ENCODE assay signal across 6 mouse cellular contexts in the genomic region with DNA sequence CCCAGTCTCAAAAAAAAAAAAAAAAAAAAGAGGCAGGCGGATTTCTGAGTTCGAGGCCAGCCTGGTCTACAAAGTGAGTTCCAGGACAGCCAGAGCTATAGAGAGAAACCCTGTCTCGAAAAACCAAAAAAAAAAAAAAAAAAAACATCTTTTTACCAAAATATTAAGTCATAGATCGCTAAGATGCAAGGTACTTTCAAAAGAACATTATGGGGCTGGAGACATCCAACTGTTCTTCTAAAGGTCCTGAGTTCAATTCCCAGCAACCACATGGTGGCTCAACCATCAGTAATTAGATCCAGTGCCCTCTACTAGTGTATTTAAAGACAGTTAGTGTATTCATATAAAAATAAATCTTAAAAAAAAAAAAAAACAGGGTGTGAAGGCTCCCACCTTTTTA. TPM values are rescaled to one million over a fixed set of nuclear protein-coding genes. Genes with fewer than 3 reads are reported as not detected.
A peak's percentile ranks its signal among the peaks of the same experiment; 100 is the strongest.
DNase-seq lines count a peak whose midpoint lies in the region; TF ChIP-seq lines count a peak whose summit lies in the region.
"Not testable (repeated sequence)": the region's sequence is repeated elsewhere in the genome, so short reads cannot be mapped to it uniquely, and the experiment has no call there.
"Had no signal": no experiment of that assay in that cellular context is flagged by ENCODE, and none has a peak within 500 bp of the region (broad histone marks: within the 10 kb centered on the region; RNA-seq: fewer than 3 reads in every experiment).

No protein-coding gene starts in this region.

- H3K36me3 ChIP-seq in ES-E14 (ENCODE audit: control insufficient read depth, insufficient read depth, low read length, poor library complexity, severe bottlenecking): peaks cover 16% of the 10 kb centered on the region
- peaks cover 20 to 76% of the 10 kb centered on the region in 2 experiments for H3K36me3 ChIP-seq in MEL (ENCODE audit: control insufficient read depth in 1 of 2, insufficient read depth in 2 of 2, low read length in 2 of 2)

- TF ChIP-seq EP300 in MEL (IDR thresholded peaks at IDR 0.05; ENCODE audit: low read depth in 1 of 2, low read length in 2 of 2): not testable (repeated sequence)

- in situ Hi-C loops in ES-E14 (cut with MboI; ENCODE audit: low sequenced_read_pairs in 2 of 2, unreplicated experiment in 2 of 2): loop anchor here in 1 of 2 experiments (25.0 kb wide), 1 partner anchor 1626 kb away; no protein-coding TSS in a partner anchor

- H3K27me3 ChIP-seq in MEL (ENCODE audit: control insufficient read depth in 1 of 2, insufficient read depth in 2 of 2, low read length in 2 of 2): not testable (repeated sequence)

- H3K9me3 ChIP-seq in ES-E14 (ENCODE audit: control insufficient read depth, insufficient read depth, low read depth, low read length); MEL (replicated peaks; ENCODE audit: insufficient read depth, low read length): not testable (repeated sequence)

- DNase-seq in ES-E14 (ENCODE audit: low read depth, low spot score); MEL (ENCODE audit: low read depth, low spot score): not testable (repeated sequence)

- H3K4me1 ChIP-seq in ES-E14 (ENCODE audit: control insufficient read depth in 2 of 2, insufficient read depth in 2 of 2, low read length in 2 of 2, poor library complexity in 1 of 2); MEL (ENCODE audit: control insufficient read depth in 1 of 2, insufficient read depth in 2 of 2, low read length in 2 of 2): not testable (repeated sequence)

- not testable (repeated sequence) for TF ChIP-seq POLR2A in MEL (IDR thresholded peaks at IDR 0.05; ENCODE audit: control insufficient read depth in 1 of 2, insufficient read depth in 1 of 2, low read depth in 1 of 2, low read length in 2 of 2, poor library complexity in 1 of 2)

- H3K79me2 ChIP-seq in MEL (ENCODE audit: control insufficient read depth, insufficient read depth, low read length, poor library complexity): peaks cover 10% of the 10 kb centered on the region

- not testable (repeated sequence) for TF ChIP-seq CTCF in MEL (IDR thresholded peaks at IDR 0.05 in 2 of 3, conservative IDR thresholded peaks at IDR 0.05 in 1 of 3; ENCODE audit: control insufficient read depth in 1 of 3, insufficient read depth in 1 of 3, low read depth in 2 of 3, low read length in 3 of 3, poor library complexity in 1 of 3, severe bottlenecking in 1 of 3)

- not testable (repeated sequence) for H3K4me3 ChIP-seq in ES-E14 (ENCODE audit: insufficient read depth in 1 of 2, low read depth in 1 of 2, low read length in 2 of 2, poor library complexity in 1 of 2, severe bottlenecking in 1 of 2); MEL (ENCODE audit: control insufficient read depth in 1 of 2, insufficient read depth in 1 of 2, low read depth in 2 of 2, low read length in 2 of 2)

- not testable (repeated sequence) for H3K27ac ChIP-seq in ES-E14 (ENCODE audit: insufficient read depth, low read depth, low read length, poor library complexity, severe bottlenecking); MEL (ENCODE audit: control insufficient read depth, low read depth, low read length)

- not testable (repeated sequence) for TF ChIP-seq RAD21 in MEL (IDR thresholded peaks at IDR 0.05; ENCODE audit: low read depth, low read length)

- not testable (repeated sequence) for H3K9ac ChIP-seq in ES-E14 (ENCODE audit: insufficient read depth, low read depth, low read length, poor library complexity, severe bottlenecking); MEL (ENCODE audit: control insufficient read depth, low read depth, low read length, poor library complexity, severe bottlenecking)

TF ChIP-seq in ES-E14, 5 proteins besides CTCF, POLR2A, EP300 and RAD21:
- TF ChIP-seq ZNF384 (IDR thresholded peaks at IDR 0.05; ENCODE audit: low read depth, low read length): peak; percentile 74

TF ChIP-seq in MEL, 35 proteins besides CTCF, POLR2A, EP300 and RAD21:
- TF ChIP-seq ZNF384 (IDR thresholded peaks at IDR 0.05; ENCODE audit: low read depth, low read length): peak; percentile 66

RNA-seq across cellular contexts. Expression of a gene that starts 4.6 kb away (rescaled TPM):
- total RNA-seq in ES-E14 (2012; rRNA removed): 0.74 and 1.3 TPM in 2 replicates
- 0.46 TPM in 1 of 2 replicates, not detected in the other for total RNA-seq in MEL (2012; rRNA removed)
- polyA plus RNA-seq in MEL (2012; ENCODE audit: insufficient read depth in 1 of 2, insufficient read length in 2 of 2, low read depth in 1 of 2, low replicate concordance in 2 of 2, missing spikeins in 1 of 2): 10 to 100 TPM in 1 of 2 experiments, not detected in 1; 18.2 TPM
- total RNA-seq: adrenal gland, postnatal 14 days; CH12.LX had no signal
- polyA plus RNA-seq: adrenal gland, adult 2 months; C2C12 had no signal

RNA-seq across cellular contexts. Expression of a gene that starts 21.4 kb away (rescaled TPM):
- total RNA-seq in ES-E14 (2012; rRNA removed) (113 and 144 TPM in 2 replicates), MEL (2012; rRNA removed) (153 and 156 TPM in 2 replicates)
- polyA plus RNA-seq in MEL (2012; ENCODE audit: insufficient read depth in 1 of 2, insufficient read length in 2 of 2, low read depth in 1 of 2, low replicate concordance in 2 of 2, missing spikeins in 1 of 2): 100 to 1,000 TPM; 125 to 162 TPM

RNA-seq across cellular contexts. Expression of a gene that starts 22.3 kb away (rescaled TPM):
- total RNA-seq in ES-E14 (2012; rRNA removed) (35.2 and 37.5 TPM in 2 replicates), MEL (2012; rRNA removed) (11.1 and 12.7 TPM in 2 replicates)
- polyA plus RNA-seq in MEL (2012; ENCODE audit: insufficient read depth in 1 of 2, insufficient read length in 2 of 2, low read depth in 1 of 2, low replicate concordance in 2 of 2, missing spikeins in 1 of 2): 10 to 100 TPM; 16.9 to 83.1 TPM
